Mouse (Mus musculus): ENCODE data around the gene Slc9a8.

GRCm38 (mm10) chr2:167465951-167466350, 44.4 kb downstream of the Slc9a8 start:
- TF ChIP-seq CTCF (IDR thresholded peaks at IDR 0.05; ENCODE audit: low read depth, low read length), result no peak
- no peak for TF ChIP-seq POLR2A (IDR thresholded peaks at IDR 0.05; ENCODE audit: borderline replicate concordance, low read depth, low read length)
